ENCODE assay signal across 9 mouse cellular contexts in genomic region chr1:33903587-33903986, GRCm38 (mm10). TPM values are rescaled to one million over a fixed set of nuclear protein-coding genes. Genes with fewer than 3 reads are reported as not detected.
DNase-seq lines count a peak whose midpoint lies in the region; ATAC-seq and TF ChIP-seq lines count a peak whose summit lies in the region.
"Had no signal": no experiment of that assay in that cellular context is flagged by ENCODE, and none has a peak within 500 bp of the region (broad histone marks: within the 10 kb centered on the region; RNA-seq: fewer than 3 reads in every experiment).

No protein-coding gene starts in this region.

- no peak for TF ChIP-seq CTCF in E14TG2a.4 (conservative IDR thresholded peaks at IDR 0.05; ENCODE audit: low read length)

- peaks cover 3% of the 10 kb centered on the region; the same call in 1 of the 2 replicates for H3K9me3 ChIP-seq in E14TG2a.4 (ENCODE audit: low read length)
- no peaks in the 10 kb centered on the region for H3K9me3 ChIP-seq in embryonic facial prominence, embryonic 13.5 days
- no peaks in the 10 kb centered on the region for H3K9me3 ChIP-seq in midbrain, embryonic 14.5 days (ENCODE audit: control insufficient read depth, low read length)
- H3K9me3 ChIP-seq: neural tube, embryonic 13.5 days had no signal

- H3K4me1 ChIP-seq in E14TG2a.4 (replicated peaks; ENCODE audit: low read depth, low read length) = peaks cover 50% of the 10 kb centered on the region
- H3K4me1 ChIP-seq in embryonic facial prominence, embryonic 13.5 days = peaks cover 15% of the 10 kb centered on the region
- H3K4me1 ChIP-seq in midbrain, embryonic 14.5 days (ENCODE audit: control insufficient read depth, insufficient read depth, low read length) = no peaks in the 10 kb centered on the region

- peak overlapping the region; percentile 43 for H3K4me3 ChIP-seq in E14TG2a.4 (replicated peaks; ENCODE audit: low read length)
- no peak overlapping the region for H3K4me3 ChIP-seq in embryonic facial prominence, embryonic 13.5 days
- no peak overlapping the region for H3K4me3 ChIP-seq in midbrain, embryonic 14.5 days (replicated peaks; ENCODE audit: low read depth, low read length)
- H3K4me3 ChIP-seq: neural tube, embryonic 13.5 days had no signal

- no peaks in the 10 kb centered on the region for H3K36me3 ChIP-seq in E14TG2a.4 (ENCODE audit: insufficient read depth, low read length)
- H3K36me3 ChIP-seq in embryonic facial prominence, embryonic 13.5 days = no peaks in the 10 kb centered on the region
- no peaks in the 10 kb centered on the region for H3K36me3 ChIP-seq in midbrain, embryonic 14.5 days (ENCODE audit: control insufficient read depth, insufficient read depth, low read length)
- H3K36me3 ChIP-seq: neural tube, embryonic 13.5 days had no signal

- H3K27ac ChIP-seq in embryonic facial prominence, embryonic 13.5 days = no peak overlapping the region
- no peak overlapping the region for H3K27ac ChIP-seq in midbrain, embryonic 14.5 days (replicated peaks; ENCODE audit: low read depth, low read length)
- H3K27ac ChIP-seq: neural tube, embryonic 13.5 days had no signal

- no peak overlapping the region for H3K9ac ChIP-seq in embryonic facial prominence, embryonic 13.5 days
- H3K9ac ChIP-seq in midbrain, embryonic 14.5 days (replicated peaks; ENCODE audit: low read length) = no peak overlapping the region
- H3K9ac ChIP-seq: neural tube, embryonic 13.5 days had no signal

- peak; percentile 95 for DNase-seq in heart, adult 11 months
- DNase-seq in heart, postnatal 25 days (ENCODE audit: low spot score) = no peak
- peak; percentile 3 to 14 for DNase-seq in kidney, postnatal 36 days
- no peak for DNase-seq in midbrain, embryonic 14.5 days
- DNase-seq in frontal cortex, postnatal 25 days (ENCODE audit: low spot score in 2 of 2) = no peak
- no peak for DNase-seq in adrenal gland, adult 8-10 months

- intact Hi-C loops in heart, postnatal 25 days (cut with DNase I) = loop anchor here (10.0 kb wide), 1 partner anchor 161 kb away; no protein-coding TSS in a partner anchor

- ATAC-seq in embryonic facial prominence, embryonic 13.5 days (ENCODE audit: insufficient number of reproducible peaks, insufficient read depth, low FRiP score, low TSS enrichment, low read depth) = no peak
- ATAC-seq in midbrain, embryonic 14.5 days (ENCODE audit: low FRiP score, low TSS enrichment) = no peak

- 25% methylated on average over 9 of the region's 9 CpGs for WGBS in embryonic facial prominence, embryonic 13.5 days
- 41% methylated on average over 9 of the region's 9 CpGs for WGBS in midbrain, embryonic 14.5 days

- H3K27me3 ChIP-seq in E14TG2a.4 (ENCODE audit: insufficient read depth, low read length) = peaks cover 21% of the 10 kb centered on the region
- peaks cover 33% of the 10 kb centered on the region for H3K27me3 ChIP-seq in embryonic facial prominence, embryonic 13.5 days
- H3K27me3 ChIP-seq in midbrain, embryonic 14.5 days (ENCODE audit: control insufficient read depth, insufficient read depth, low read length) = peaks cover 7% of the 10 kb centered on the region; the same call in 1 of the 2 replicates

- peak overlapping the region; percentile 26 for H3K4me2 ChIP-seq in embryonic facial prominence, embryonic 13.5 days
- H3K4me2 ChIP-seq in midbrain, embryonic 14.5 days (ENCODE audit: low read length) = no peak overlapping the region
- H3K4me2 ChIP-seq: neural tube, embryonic 13.5 days had no signal

RNA-seq across cellular contexts. Expression of gene Bend6, which starts 4.0 kb away (rescaled TPM):
- 1 to 10 TPM; 2.3 to 2.4 TPM for total RNA-seq in heart, postnatal 25 days (2021)
- polyA plus RNA-seq in embryonic facial prominence, embryonic 13.5 days (2015; fragmentation: Nextera tagmentation; extraction: Ambion mirVana) = 1.8 and 2.3 TPM in 2 replicates
- polyA plus RNA-seq in midbrain, embryonic 14.5 days (2014; fragmentation: Nextera tagmentation; extraction: Ambion mirVana) = 32.1 and 40.6 TPM in 2 replicates
- 1 to 10 TPM; 1.2 to 2.4 (median 1.4) TPM for total RNA-seq in adrenal gland, adult 8-10 months (2022)

RNA-seq across cellular contexts. Expression of gene Dst, which starts 4.4 kb away (rescaled TPM):
- 100 to 1,000 TPM; 338 to 369 TPM for total RNA-seq in heart, postnatal 25 days (2021)
- polyA plus RNA-seq in embryonic facial prominence, embryonic 13.5 days (2015; fragmentation: Nextera tagmentation; extraction: Ambion mirVana) = 24.5 and 26.4 TPM in 2 replicates
- 53.2 and 59.8 TPM in 2 replicates for polyA plus RNA-seq in midbrain, embryonic 14.5 days (2014; fragmentation: Nextera tagmentation; extraction: Ambion mirVana)
- total RNA-seq in adrenal gland, adult 8-10 months (2022) = 100 to 1,000 TPM; 141 to 240 (median 190) TPM

Comparison
In these comparisons a context has a peak if more than half of its experiments do, and no peak if none do; other contexts are left out.
1. DNase-seq: peak in heart, adult 11 months (single experiment) and kidney, postnatal 36 days (2 of 2); none in heart, postnatal 25 days (single experiment), midbrain, embryonic 14.5 days (single experiment), frontal cortex, postnatal 25 days (0 of 2) and adrenal gland, adult 8-10 months (single experiment).